Mouse (Mus musculus) intestine, embryonic 14.5 days (tissue): ENCODE results near the gene Prss29. TPM values are rescaled to one million over a fixed set of nuclear protein-coding genes. Genes with fewer than 3 reads are reported as not detected.

ENCODE experiments used
- ATAC-seq: fragments of 200-750 bp; cut with Nextera tagmentation; replicated peaks from 2 replicates; pipeline ENCODE4 v1.8.0; 2017; ENCODE audit warnings: low read depth, moderate number of reproducible peaks, moderate TSS enrichment, moderate library complexity; ENCODE audit not compliant: low FRiP score, low TSS enrichment
- DNase-seq: peaks from one replicate; pipeline ENCODE4 v3.0.0-alpha.2; 2018; ENCODE audit warnings: low spot score
- H3K27ac ChIP-seq: fragments of 300-500 bp; sonication (generic); 2 replicates; pipeline ENCODE4 v1.5.1; 2014; ENCODE audit warnings: low read depth, mild to moderate bottlenecking, control low read depth
- H3K27me3 ChIP-seq: fragments of 300-500 bp; sonication (generic); replicated peaks from 2 replicates; pipeline ENCODE4 v1.6.1; 2014; ENCODE audit warnings: low read length, control low read depth; ENCODE audit not compliant: control insufficient read depth, insufficient read depth
- H3K36me3 ChIP-seq: fragments of 300-500 bp; sonication (generic); 2 replicates; pipeline ENCODE4 v1.6.1; 2014; ENCODE audit warnings: low read length, control low read depth; ENCODE audit not compliant: control insufficient read depth, insufficient read depth
- H3K4me1 ChIP-seq: fragments of 300-500 bp; sonication (generic); replicated peaks from 2 replicates; pipeline ENCODE4 v1.6.1; 2014; ENCODE audit warnings: low read length, control low read depth, mixed read lengths; ENCODE audit not compliant: control insufficient read depth, insufficient read depth
- H3K4me2 ChIP-seq: fragments of 300-500 bp; sonication (generic); 2 replicates; pipeline ENCODE4 v1.6.1; 2014; ENCODE audit warnings: low read length
- H3K4me3 ChIP-seq: fragments of 300-500 bp; sonication (generic); 2 replicates; pipeline ENCODE4 v1.5.1; 2014; ENCODE audit warnings: low read depth, low read length, control low read depth, mixed read lengths
- H3K9ac ChIP-seq: fragments of 300-500 bp; sonication (generic); 2 replicates; pipeline ENCODE4 v1.6.1; 2014; ENCODE audit warnings: mild to moderate bottlenecking, low read length
- H3K9me3 ChIP-seq: fragments of 300-500 bp; sonication (generic); 2 replicates; pipeline ENCODE4 v1.6.1; 2016; ENCODE audit warnings: low read length, control low read depth; ENCODE audit not compliant: control insufficient read depth
- WGBS: fragments of 180-500 bp; shearing (Covaris S2); extraction: QIAGEN DNeasy Blood & Tissue Kit; methylation state at CpG from one replicate; pipeline ENCODE4 v1.1.7; 2014; 5-methylcytosine and 5-hydroxymethylcytosine counted together
- polyA plus RNA-seq: library from polyadenylated mRNA; unstranded; fragments of >200 nt; fragmentation: Nextera tagmentation; extraction: Ambion mirVana; gene quantifications from 2 replicates; pipeline ENCODE4 v1.2.1, GENCODE M21; 2014

Gene Prss29
- polyA plus RNA-seq, 1 experiment from 2014 or later = not detected

- no peaks in the 10 kb centered on the region for H3K27me3 ChIP-seq
- WGBS = 20% methylated on average over 3 of the region's 3 CpGs
- no peak for ATAC-seq
- no peaks in the 10 kb centered on the region for H3K4me1 ChIP-seq
- no peaks in the 10 kb centered on the region for H3K9me3 ChIP-seq
- H3K27ac ChIP-seq = no peak overlapping the region
- peak; percentile 73 for DNase-seq
- H3K9ac ChIP-seq = no peak overlapping the region
- no peak overlapping the region for H3K4me3 ChIP-seq
- no peak overlapping the region for H3K4me2 ChIP-seq
- H3K36me3 ChIP-seq = no peaks in the 10 kb centered on the region
Observed at GRCm38 (mm10) chr17:25285033-25285432, 33.4 kb upstream of the Prss29 start.

DNA sequence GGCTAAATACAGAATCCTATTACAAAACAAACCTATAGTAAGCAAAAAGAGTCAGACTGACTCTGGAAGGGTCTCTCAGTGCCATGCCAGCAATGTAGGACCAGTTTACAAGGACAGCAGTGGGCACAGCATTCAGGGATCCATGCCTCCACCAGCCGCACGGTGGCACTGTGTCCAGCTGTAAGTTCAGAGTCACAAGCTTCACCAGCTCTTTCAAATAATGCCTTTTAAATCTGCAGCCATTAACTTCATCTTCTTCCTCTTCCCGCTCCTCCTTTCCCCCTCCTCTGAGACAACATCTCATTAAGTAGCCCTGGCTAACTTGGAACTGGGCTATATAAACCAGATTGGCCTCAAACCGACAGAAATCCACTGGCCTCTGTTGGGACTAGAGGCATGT, 29.6 kb upstream of the Prss29 start:
- ATAC-seq = no peak
- WGBS = 22% methylated on average over 4 of the region's 4 CpGs
- Histone ChIP-seq H3K36me3 (no peaks in the 10 kb centered on the region), H3K4me3 (no peak overlapping the region), H3K27me3 (no peaks in the 10 kb centered on the region), H3K9me3 (no peaks in the 10 kb centered on the region), H3K4me1 (no peaks in the 10 kb centered on the region), H3K4me2 (no peak overlapping the region), H3K27ac (no peak overlapping the region), H3K9ac (no peak overlapping the region)
- DNase-seq = peak; percentile 67

- 20% methylated on average over 4 of the region's 4 CpGs for WGBS
- ATAC-seq = no peak
- no peak overlapping the region for H3K27ac ChIP-seq
- H3K4me1 ChIP-seq = no peaks in the 10 kb centered on the region
- H3K36me3 ChIP-seq = no peaks in the 10 kb centered on the region
- no peak for DNase-seq
- no peak overlapping the region for H3K4me3 ChIP-seq
- H3K27me3 ChIP-seq = no peaks in the 10 kb centered on the region
- no peaks in the 10 kb centered on the region for H3K9me3 ChIP-seq
- H3K9ac ChIP-seq = no peak overlapping the region
- H3K4me2 ChIP-seq = no peak overlapping the region
Observed at GRCm38 (mm10) chr17:25290411-25290810, 28.0 kb upstream of the Prss29 start.

DNA sequence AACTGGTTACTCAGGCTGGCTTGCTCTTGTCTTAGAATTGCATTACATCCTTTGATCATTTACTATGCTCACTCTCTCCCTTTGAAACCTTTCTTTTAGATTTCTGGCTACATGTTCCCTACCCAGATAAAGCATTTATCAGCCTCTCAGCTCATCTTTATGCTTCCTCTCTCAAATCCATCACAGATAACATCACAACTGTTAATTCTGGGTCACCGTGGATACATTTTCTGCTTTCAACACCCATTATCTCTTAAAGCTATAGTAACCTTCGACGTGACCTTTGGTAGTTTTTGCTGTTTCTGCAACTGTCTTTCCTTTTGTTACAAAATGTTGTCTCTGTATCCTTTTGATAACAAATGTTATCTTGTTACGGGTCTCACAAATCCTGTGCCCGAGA, 25.0 kb upstream of the Prss29 start:
- Histone ChIP-seq H3K4me2 (no peak overlapping the region), H3K9me3 (no peaks in the 10 kb centered on the region), H3K4me1 (no peaks in the 10 kb centered on the region), H3K9ac (no peak overlapping the region), H3K27me3 (no peaks in the 10 kb centered on the region), H3K27ac (no peak overlapping the region), H3K4me3 (no peak overlapping the region), H3K36me3 (no peaks in the 10 kb centered on the region)
- WGBS = 64% methylated on average over 5 of the region's 5 CpGs
- ATAC-seq = no peak
- no peak for DNase-seq

- WGBS = 50% methylated on average over 1 of the region's 1 CpGs
- no peak for DNase-seq
- H3K4me1 ChIP-seq = no peaks in the 10 kb centered on the region
- ATAC-seq = no peak
- H3K27me3 ChIP-seq = no peaks in the 10 kb centered on the region
- H3K27ac ChIP-seq = no peak overlapping the region
- H3K36me3 ChIP-seq = no peaks in the 10 kb centered on the region
- H3K9me3 ChIP-seq = no peaks in the 10 kb centered on the region
- no peak overlapping the region for H3K4me2 ChIP-seq
- no peak overlapping the region for H3K9ac ChIP-seq
- H3K4me3 ChIP-seq = no peak overlapping the region
Observed at GRCm38 (mm10) chr17:25294111-25294510, 24.3 kb upstream of the Prss29 start.

GRCm38 (mm10) chr17:25298094-25298493, 20.4 kb upstream of the Prss29 start, which contains the start of gene Prss34:
Gene Prss34 (plus strand): TSS chr17:25298394.
- Histone ChIP-seq H3K4me2 (no peak within 1 kb of the TSS), H3K27me3 (no peaks in the 10 kb centered on the region), H3K4me3 (no peak within 1 kb of the TSS), H3K36me3 (no peaks in the 10 kb centered on the region), H3K4me1 (no peaks in the 10 kb centered on the region), H3K9me3 (no peaks in the 10 kb centered on the region), H3K9ac (no peak within 1 kb of the TSS), H3K27ac (no peak within 1 kb of the TSS)
- 79% methylated on average over 5 of the region's 5 CpGs for WGBS
- DNase-seq (no peak), ATAC-seq (no peak)

- Histone ChIP-seq H3K9me3 (no peaks in the 10 kb centered on the region), H3K4me1 (no peaks in the 10 kb centered on the region), H3K27ac (no peak within 1 kb of the TSS), H3K4me2 (no peak within 1 kb of the TSS), H3K9ac (no peak within 1 kb of the TSS), H3K4me3 (no peak within 1 kb of the TSS), H3K27me3 (no peaks in the 10 kb centered on the region), H3K36me3 (no peaks in the 10 kb centered on the region)
- ATAC-seq (no peak), DNase-seq (no peak)
- WGBS = 28% methylated on average over 4 of the region's 4 CpGs
Observed at GRCm38 (mm10) chr17:25308346-25308745, 10.1 kb upstream of the Prss29 start, which contains the start of gene Prss28. Gene Prss28 (plus strand): TSS chr17:25308646.

DNA sequence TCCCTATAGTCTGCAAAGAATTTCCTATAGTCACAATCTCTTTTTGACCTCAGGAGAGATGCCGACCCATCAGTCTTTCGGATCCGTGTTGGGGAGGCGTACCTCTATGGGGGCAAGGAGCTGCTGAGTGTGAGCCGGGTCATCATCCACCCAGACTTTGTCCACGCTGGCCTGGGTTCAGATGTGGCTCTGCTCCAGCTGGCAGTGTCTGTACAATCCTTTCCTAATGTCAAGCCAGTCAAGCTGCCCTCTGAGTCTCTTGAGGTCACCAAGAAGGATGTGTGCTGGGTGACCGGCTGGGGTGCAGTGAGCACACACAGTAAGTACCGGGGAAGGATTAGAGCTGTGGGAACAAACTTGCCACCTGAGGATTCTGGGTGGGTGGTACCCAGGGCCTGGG, 2.4 kb downstream of the Prss29 start:
- DNase-seq (no peak), ATAC-seq (no peak)
- WGBS = 87% methylated on average over 8 of the region's 8 CpGs
- Histone ChIP-seq H3K36me3 (no peaks in the 10 kb centered on the region), H3K9ac (no peak overlapping the region), H3K27ac (no peak overlapping the region), H3K4me1 (no peaks in the 10 kb centered on the region), H3K27me3 (no peaks in the 10 kb centered on the region), H3K4me3 (no peak overlapping the region), H3K4me2 (no peak overlapping the region), H3K9me3 (no peaks in the 10 kb centered on the region)

DNA sequence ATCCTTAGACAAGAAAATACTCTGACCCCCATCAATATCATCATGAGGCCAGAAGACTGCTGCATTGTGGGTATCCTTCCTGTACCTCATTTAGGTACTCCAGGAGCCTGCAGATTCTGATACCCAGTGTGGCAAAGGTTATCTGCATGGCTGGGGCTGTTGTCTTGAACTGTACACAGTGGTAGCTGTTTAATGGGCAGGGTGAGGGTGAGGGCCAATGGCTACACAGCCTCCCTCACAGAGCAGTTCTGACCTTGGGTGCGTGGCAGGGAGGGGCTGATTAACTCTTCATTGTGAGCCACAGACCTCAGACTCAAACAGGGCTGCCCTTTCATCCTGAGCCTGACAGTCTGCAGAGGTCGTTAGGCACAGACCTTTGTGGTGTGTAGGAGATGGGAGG, 4.5 kb downstream of the Prss29 start:
- H3K27me3 ChIP-seq = no peaks in the 10 kb centered on the region
- no peak for DNase-seq
- H3K27ac ChIP-seq = no peak overlapping the region
- no peak overlapping the region for H3K4me3 ChIP-seq
- no peaks in the 10 kb centered on the region for H3K4me1 ChIP-seq
- ATAC-seq = no peak
- 15% methylated on average over 2 of the region's 2 CpGs for WGBS
- H3K9me3 ChIP-seq = no peaks in the 10 kb centered on the region
- H3K9ac ChIP-seq = no peak overlapping the region
- H3K36me3 ChIP-seq = no peaks in the 10 kb centered on the region
- no peak overlapping the region for H3K4me2 ChIP-seq
